Mouse (Mus musculus) left cerebral cortex, postnatal 25 days (tissue): Measurements from ENCODE around the gene Mogs. TPM values are rescaled to one million over a fixed set of nuclear protein-coding genes. Genes with fewer than 3 reads are reported as not detected.

Experiments used
- DNase-seq, 2 experiments: peaks; one replicate each; pipeline ENCODE4 v3.0.0; 2022; ENCODE audit warnings: low spot score in 2 of 2, mixed read lengths in 1 of 2
- intact Hi-C: fragments of 180-260 bp; cut with DNase I; formaldehyde crosslinking; loops from one replicate; pipeline ENCODE4 v1.15.1; 2025
- total RNA-seq, 2 experiments: library from RNA; stranded (reverse); gene quantifications; 2 replicates each; pipeline ENCODE4 v1.2.3; 2021

Mogs gene
- total RNA-seq, 2 experiments from 2014 or later, result 27.2 to 28.0 TPM

DNA sequence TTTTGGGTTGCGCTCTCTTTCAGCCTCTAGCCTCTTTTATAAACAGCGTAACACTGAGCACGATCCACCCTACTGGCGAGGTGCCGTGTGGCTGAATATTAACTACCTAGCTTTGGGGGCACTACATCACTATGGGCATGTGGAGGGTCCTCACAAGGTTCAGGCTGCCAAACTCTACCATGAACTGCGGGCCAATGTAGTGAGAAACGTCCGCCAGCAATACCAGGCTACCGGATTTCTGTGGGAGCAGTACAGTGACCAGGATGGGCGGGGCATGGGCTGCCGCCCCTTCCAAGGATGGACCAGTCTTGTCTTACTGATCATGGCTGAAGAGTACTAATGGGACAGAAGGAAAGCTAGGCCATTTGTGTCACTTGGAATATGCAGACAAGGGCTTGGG is 3.1 kb downstream of the Mogs start:
- intact Hi-C loops, result no loop called here
- DNase-seq, result no peak

DNA sequence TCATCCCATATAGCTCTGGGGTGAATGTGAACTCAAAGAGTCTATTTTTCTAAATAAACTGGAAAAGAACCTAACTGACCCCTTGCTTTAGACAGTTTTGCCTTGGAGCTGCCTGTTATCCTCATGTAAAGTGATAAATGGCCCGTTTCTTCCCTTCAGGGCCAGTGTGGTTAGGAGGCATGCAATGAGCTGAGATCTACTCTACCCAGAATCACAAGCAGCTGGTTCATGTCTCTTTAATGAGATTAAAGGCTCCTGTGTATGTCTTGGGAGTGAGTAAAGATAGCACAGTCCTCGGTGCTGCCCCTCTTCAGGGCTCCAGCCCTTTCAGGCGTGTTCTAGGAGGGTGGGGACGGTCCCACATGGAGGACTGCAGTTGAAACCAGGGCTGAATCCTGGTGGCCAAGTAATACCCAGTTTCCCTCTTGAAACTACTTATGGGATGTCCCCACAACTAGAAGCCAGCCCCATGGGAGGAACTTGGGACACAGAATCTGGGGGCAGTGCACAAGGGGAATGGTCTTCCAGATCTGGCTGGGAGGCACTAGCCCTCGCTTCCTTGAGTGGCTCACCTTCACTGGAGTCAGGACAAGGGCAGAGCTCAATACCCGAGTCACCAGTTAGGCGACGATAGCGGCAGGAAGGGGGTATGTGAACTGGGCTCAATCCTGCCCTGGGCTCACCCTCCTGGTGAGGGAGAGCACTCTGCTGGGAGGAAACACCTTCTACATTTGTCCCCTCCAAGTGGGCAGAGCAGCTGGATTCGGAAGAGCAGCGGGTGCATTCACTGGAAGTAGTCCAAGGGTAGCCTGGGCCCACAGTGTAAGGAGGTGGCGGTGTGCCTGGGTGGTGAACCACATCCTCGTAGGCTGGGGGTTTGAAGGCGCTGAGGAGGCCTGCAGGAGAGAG is 3.8 kb downstream of the Mogs start:
- DNase-seq, result no peak
- intact Hi-C loops, result no loop called here

DNA sequence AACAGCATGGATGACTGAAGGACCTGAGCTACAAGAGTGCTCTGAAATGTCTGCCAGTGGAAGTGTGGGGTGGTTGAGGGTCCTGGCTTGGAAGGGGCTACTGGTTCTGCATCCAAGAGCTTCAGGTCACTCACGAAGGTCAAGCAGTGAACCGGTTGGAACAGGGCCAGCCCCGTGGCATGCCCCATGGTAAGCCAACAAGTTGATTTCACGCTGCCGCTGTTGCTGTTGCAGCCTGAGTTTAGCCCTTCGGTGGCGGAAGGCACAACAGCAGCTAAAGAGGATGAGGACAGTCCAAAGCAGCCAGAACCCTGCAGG is 4.4 kb downstream of the Mogs start:
- no peak for DNase-seq
- intact Hi-C loops, result no loop called here

DNA sequence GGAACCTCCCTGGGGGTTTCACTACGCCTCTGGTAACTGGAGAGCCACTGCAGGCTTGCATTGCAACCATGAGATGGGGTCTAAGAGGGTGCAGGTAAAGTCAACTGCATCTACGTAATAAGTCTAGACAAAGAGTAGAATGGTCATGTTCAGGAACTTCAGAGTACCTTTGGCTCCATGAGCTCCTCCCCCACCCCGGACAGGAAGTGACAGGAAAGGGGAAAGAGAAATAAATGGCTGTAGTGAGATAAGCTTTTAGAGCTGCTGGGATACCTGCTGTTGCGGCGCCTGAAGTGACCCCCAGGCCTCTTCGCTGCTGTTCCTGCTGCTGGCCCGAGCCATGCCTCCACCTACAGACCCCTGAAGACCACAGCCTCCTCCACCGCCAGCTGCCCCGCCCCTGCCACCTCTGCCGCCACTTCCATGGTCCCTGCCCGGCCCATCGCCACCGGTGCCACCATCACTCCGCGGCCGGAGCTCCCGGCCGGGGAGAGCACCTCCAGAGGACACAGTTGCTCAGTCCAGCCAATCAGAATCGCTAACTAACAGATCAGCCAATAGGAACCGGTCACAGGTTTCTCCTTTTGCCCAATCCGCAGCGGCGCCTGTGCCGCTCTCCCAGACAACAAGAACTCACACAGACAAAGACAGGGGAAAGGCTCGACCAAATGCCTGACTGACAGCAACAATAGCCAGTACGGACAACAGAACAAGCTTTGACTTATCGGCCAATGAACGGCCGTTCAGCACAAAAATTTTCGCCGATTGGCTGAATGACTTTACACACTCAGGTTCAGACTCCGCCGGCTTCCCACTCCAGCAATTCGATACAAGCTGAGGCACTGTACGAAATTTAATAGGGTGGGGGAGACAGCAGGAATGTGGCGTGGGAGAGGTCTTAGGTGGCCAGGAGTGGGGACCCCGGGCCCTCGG is 5.9 kb downstream of the Mogs start, which contains the start of gene Wbp1:
Gene Wbp1, minus strand, starts transcription at position 630 of the 933 bp plus-strand sequence.
- intact Hi-C loops, result no loop called here
- peak; percentile 95 to 100 for DNase-seq

DNA sequence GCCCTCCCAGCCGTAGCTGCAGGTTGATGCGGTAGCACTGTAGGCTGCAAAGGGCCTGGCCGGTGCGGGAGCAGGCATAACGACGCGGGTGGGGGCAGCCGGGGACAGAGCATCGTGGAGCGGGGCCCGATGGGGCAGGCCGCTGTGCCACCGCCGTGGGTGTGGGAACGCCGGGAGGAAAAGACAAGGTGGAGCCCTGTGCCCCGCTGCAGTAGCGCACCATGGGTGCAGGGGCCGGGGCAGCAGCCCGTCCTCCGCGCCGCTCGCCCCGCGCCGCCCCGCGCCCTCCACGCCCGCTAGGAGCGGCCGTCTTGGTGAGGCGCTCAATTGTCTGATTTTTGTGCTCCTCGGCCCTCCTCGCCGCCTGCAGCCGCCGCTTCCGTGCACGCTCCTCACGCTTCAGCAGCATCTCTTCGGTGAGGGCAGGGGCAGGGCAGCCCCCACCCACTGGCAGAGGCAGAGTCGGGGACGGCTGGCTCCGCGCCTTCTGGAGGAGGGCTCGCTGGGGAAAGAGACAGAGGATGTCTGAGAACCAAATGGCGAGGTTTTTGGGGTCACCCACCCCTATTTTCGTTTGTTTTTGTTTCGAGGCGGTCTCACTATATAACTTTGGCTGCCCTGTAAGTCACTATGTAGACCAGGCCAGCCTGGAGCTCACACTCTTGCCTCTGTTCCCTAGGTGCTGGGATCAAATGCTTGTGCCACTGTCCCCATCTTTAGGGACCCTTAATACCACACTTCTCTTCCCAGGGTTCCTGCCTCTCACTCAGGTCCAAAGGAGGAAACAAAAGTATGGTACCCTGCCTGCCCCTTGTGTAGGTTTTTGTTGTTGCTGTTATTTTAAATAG is 6.8 kb downstream of the Mogs start:
- intact Hi-C loops, result no loop called here
- DNase-seq, result no peak

DNA sequence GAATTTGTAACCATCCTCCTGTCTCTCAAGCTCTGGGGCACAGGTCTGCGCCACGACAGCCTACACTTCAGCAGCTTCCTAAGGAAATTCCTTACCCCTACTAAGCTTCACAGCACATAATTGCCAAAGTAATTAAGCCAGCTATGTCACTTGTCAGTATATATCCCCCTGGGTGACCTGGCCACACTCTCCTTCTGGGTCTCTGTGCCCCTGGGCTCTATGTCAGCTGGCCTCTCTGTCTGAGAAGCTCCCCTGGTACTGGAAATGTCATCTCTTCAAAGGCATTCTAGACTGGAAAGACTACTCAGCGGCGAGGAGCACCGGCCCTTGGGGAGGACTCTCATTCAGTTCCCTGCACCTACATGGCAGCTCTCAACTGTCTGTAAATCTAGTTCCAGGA is 7.7 kb downstream of the Mogs start:
- DNase-seq, result no peak
- intact Hi-C loops, result no loop called here

DNA sequence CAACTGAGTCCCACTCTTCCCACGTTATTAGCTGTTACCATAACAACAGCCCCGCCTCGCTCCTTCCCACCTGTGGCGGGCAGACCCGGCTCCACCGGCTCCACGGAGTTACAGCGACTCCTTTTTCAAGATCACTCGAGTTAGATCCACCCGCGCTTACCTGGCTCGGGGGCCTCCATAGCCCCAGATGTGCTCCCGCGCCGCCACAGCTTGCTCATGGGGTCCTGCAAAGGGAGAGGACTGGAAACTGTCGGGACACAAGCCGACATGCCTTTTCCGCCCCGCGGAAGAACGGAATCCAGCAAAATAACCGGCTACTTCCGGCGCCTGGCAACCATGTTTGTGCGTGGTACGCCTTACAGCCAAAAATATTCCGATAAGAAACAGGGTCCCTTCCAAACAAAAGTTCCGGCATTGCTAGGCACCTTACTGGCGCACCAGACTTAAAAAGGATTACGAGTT is 9.6 kb downstream of the Mogs start:
- intact Hi-C loops, result no loop called here
- peak; percentile 88 to 92 for DNase-seq

DNA sequence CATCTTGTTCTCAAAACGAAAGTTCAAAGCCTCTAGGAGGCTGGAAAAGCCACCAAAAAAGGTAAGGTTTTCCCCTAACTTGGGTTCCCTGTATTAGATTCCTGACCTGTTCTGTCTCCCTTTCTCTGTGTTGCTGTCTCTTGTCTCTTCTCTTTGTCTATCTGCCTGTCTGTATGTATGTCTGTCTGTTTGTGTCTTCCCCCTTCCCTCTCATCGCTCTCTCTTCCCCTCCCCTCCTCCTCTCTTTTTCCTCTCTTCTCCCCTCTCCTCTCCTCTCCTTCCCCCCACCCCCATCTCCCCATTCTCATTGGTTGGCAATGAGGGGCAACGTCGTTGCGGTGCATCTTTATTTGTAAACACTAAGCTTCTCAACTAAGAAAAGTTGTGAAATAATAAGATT is 10.0 kb downstream of the Mogs start, which contains the start of gene Ino80b:
Gene Ino80b, minus strand, starts transcription at position 101 of the 400 bp plus-strand sequence.
- intact Hi-C loops, result no loop called here
- DNase-seq, result no peak

DNA sequence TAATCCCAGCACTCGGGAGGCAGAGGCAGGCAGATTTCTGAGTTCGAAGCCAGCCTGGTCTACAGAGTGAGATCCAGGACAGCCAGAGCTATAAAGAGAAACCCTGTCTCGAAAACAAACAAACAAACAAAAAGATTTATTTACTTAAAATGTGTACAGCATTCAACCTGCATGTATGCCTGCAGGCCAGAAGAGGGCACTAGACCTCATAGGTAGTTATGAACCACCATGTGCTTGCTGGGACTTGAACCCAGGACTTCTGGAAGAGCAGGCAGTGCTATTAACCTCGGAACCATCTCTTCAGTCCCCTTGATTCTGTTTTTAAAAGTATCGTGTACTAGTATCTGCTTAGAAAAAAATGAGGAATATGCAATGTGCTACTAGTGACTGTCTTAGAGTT is 12.1 kb downstream of the Mogs start:
- intact Hi-C loops, result no loop called here
- no peak for DNase-seq

DNA sequence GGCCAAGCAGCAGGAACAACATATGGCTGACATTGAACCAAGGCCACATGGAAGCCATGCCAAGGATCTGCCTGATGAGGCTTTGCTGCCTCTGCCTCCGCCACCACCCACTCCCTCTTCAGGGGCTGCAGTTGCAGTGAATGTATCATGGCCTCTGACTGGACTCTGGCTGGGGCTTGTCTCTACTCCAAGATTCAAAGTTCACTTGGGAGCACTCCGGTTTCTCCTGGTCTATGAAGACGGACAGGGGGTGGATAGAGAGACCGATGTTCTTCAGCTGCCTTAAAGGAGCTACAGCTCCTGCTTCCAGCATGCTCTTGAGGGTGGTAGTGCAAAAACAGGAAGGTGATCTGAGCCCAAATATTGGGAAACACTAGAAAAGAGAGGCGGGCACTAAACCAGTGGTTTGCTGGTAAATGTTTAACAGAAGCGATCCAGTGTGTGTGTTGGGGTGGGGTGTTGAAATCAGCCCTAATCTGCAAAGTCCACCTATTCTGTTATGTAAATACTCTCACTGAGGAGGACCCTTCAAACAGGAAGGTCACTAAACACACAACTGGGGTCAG is 16.3 kb downstream of the Mogs start:
- intact Hi-C loops, result no loop called here
- no peak for DNase-seq

DNA sequence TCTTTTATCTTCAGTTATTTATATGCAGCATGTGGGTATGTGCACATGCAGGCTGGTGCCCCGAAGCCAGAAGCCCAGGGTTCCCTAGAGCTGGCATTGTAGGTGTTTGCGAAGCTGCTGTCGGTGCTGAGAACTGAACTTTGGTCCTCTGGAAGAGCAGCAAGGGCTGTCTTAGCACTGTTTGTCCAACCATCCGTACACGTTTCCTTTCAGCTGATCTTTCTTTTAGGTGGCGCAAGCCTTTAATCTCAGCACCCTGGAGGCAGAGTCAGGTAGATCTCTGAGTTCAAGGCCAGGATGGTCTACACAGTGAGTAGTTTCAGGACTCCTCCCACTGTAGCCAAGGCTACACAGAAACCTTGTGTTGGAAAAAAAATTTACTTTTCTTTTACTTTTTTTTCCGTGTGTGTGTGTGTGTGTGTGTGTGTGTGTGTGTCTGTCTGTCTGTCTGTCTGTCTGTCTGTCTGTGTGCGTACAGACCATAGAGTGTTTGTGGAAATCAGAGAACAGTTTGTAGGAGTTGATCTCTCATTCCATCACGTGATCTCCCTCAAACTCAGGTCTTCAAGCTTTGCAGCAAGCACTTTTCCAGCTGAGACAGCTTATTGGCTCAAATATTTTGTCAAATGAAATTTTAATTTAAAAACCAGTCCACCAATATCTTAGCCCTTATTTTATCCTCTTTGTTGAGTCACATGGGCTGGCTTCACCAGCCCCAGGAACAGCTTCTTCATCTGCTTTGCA is 17.1 kb downstream of the Mogs start:
- DNase-seq, result no peak
- intact Hi-C loops, result no loop called here

DNA sequence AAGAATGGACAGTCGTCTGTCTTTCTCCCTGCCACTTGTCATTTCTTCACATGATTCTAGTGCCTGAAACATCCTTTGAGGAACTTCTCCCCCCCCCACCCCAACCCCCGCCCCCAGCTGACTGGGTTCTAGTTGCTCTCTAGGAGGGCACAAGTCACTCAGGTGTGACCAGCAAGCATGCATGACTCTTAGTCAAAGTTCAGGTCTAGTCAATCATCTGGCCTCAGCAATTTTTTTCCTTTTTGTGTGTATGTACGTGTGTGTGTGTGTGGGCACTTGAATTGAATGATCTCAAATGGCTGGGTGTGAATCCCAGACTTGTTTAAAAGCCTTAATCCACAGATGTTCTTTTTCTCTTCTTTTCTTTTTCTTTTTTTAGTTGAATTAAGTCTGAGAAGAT is 18.9 kb downstream of the Mogs start:
- DNase-seq, result no peak
- intact Hi-C loops, result no loop called here

DNA sequence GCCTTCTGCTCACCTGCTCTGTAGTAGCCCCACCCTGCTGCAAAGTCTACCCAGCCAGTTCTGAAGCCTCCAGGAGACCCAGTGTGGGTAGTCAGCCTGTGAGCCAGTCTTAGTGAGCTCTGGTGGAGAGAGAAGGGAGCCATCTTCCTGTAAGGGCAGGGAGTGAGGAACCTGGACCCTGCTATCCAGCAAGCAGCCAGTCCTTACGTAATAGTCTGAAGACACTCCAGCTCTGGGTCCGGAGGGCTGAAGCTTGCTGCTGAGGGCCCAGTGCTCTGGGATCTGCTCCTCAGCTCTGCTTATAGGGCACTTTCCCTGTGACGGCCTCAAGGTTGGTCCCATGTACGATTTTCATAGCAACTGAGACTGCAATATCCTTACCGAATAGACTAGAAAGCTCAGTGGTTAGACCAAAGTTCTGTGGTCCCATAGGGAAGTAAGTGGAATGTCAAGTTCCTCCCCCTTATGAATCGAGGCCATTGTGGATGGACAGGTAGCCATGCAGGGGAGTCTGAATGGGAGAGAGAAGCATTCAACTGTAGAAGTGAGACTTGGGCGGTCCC is 19.7 kb downstream of the Mogs start, which contains the start of gene Rtkn:
Gene Rtkn, plus strand, starts transcription at position 513 of the 563 bp plus-strand sequence.
- intact Hi-C loops, result no loop called here
- no peak for DNase-seq

DNA sequence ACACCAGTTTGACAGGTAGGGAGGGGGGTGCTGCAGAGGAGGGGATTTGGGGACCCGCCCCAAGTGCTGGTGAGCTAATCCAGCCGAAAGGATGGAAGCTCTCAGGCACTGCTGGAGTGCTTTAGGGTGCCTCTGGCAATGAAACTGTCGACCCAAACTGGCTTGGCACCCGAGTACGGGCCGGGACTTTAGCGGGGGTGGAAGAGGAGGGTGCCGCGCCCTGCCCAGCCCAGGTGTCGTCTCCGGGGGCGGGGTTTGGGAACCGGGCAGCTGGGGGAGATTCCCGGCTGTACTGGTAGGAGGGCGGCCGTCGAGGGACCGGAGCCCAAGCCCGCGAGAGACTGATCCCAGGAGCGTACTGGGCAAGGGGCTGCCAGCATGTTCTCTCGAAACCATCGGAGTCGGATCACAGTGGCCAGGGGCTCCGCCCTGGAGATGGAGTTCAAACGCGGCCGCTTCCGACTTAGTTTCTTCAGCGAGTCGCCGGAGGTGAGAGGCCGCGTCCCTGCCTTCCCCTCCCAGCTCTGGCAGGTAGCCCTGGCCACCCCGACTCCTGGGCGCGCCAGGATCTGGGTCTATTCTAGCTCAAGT is 20.4 kb downstream of the Mogs start:
- DNase-seq, result no peak
- intact Hi-C loops, result no loop called here

DNA sequence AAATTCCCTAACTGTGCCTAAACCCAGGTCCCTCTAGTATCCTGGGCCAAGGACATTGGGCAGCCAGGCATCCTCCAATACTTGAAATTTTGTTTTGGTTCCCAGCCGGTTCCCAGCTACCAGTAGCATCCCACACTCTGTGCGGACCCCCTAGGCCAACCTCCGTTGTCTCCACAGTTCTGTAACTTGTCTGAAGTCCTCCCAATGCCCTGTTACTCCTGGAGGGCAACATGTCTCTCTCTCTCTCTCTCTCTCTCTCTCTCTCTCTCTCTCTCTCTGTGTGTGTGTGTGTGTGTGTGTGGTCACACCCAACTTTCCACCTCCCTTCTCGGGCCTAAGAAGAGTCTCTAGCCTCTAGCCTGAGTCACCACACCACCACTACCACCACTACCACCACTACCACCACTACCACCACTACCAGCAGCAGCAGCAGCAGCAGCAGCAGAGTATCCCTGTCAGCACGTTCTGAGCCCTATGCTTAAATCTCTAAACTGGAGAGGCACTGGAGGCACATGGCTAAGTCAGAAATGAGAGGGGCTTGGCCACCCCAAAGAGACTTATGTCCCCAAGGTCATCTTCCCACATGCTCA is 21.1 kb downstream of the Mogs start:
- intact Hi-C loops, result no loop called here
- no peak for DNase-seq

DNA sequence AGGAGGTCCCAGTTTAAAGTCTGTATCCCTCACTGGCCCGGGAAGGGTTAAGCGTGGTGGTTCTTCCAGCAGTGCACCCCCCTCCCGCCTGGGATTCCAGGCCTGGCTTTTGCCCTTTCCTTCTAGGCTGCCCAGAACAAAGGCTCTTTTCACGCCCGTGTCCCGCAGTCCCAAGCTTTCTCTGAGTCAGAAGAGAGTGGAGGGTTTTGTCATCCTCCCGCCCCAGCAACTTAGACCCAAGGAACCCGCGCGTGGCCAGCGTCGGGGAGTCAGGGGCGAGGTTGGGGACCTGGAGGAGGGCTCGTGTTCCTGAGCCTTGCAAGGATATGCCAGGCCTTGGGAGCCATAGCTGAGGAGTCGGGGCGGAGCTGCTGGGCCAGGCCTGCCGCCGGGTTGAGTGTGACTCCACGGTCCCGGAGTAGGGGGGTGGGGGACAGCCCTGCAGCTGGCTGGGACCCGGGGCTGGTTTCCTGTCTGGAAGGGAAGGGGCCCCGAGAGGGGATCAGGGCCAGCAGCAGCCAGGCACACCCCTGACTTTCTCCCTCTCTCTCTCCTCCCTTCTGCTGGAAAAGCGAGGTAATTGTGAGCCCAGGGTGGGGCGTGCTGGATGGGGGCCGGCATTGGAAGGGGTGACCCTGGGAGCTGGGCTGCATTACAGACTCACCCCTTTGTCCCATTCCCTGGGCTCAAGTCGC is 21.7 kb downstream of the Mogs start:
- no peak for DNase-seq

DNA sequence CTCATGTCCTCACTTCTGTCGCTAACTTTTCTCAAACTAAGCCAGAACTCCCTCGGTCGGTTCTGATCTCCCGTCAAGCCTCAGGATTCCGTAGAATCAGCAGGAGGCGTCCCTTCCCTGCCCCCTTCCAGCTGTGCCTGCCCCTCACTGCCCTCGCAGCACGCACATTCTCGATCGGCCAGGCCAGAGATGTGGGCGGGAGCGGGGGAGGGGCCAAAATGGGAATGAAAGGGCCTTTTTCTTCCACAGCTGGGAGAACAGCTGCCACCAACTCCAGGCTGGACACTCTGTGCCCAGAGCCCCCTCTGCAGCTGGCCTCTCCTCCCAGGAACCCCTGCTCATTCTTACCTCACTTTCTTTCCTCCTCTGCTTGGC is 22.3 kb downstream of the Mogs start:
- DNase-seq, result peak in 1 of 2 experiments; percentile 69
- intact Hi-C loops, result no loop called here

More for the DNA sequence above, 21.7 kb downstream of the Mogs start:
- intact Hi-C loops, result no loop called here
